In the genomic region with DNA sequence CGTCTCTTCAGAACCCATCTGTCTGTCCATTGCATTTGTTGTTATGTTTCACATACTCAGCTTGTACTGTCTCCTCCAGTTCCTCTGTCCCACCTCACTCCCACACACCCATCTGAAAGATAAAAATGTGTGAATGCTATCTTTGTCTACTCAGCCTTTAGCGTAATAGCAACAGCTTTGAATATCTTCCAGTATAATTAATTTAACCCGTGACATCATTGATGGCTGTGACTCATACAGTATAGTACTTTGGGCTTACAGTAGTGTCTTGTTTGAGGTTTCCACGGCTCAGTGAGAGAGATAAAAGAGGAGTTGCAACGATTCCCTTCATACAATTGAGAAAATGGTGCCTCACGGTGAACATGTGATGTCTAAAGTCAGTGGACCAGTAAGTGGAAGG, we compare ENCODE assay signal across 24 mouse cellular contexts.
DNase-seq lines count a peak whose midpoint lies in the region; ATAC-seq and TF ChIP-seq lines count a peak whose summit lies in the region.
"Had no signal": no experiment of that assay in that cellular context is flagged by ENCODE, and none has a peak within 500 bp of the region (broad histone marks: within the 10 kb centered on the region; RNA-seq: fewer than 3 reads in every experiment).

No protein-coding gene starts in this region.

- ATAC-seq in intestine, embryonic 15.5 days: peak; percentile 66
- ATAC-seq: hindbrain, embryonic 16.5 days had no signal

- H3K27me3 ChIP-seq in MEL (ENCODE audit: control insufficient read depth in 1 of 2, insufficient read depth in 2 of 2, low read length in 2 of 2): no peaks in the 10 kb centered on the region
- no peaks in the 10 kb centered on the region for H3K27me3 ChIP-seq in intestine, embryonic 15.5 days (replicated peaks)
- H3K27me3 ChIP-seq: embryonic facial prominence, embryonic 15.5 days; heart, embryonic 13.5 days; neural tube, embryonic 13.5 days had no signal

- no peak overlapping the region for H3K4me2 ChIP-seq in intestine, embryonic 15.5 days (replicated peaks)
- H3K4me2 ChIP-seq: embryonic facial prominence, embryonic 15.5 days; heart, embryonic 13.5 days; liver, embryonic 11.5 days; lung, embryonic 14.5 days; neural tube, embryonic 13.5 days had no signal

- no peaks in the 10 kb centered on the region for H3K79me2 ChIP-seq in MEL (ENCODE audit: control insufficient read depth, insufficient read depth, low read length, poor library complexity)

- peaks cover 0 to 14% of the 10 kb centered on the region in 2 experiments; a peak in 2 of 4 replicates for H3K4me1 ChIP-seq in MEL (ENCODE audit: control insufficient read depth in 1 of 2, insufficient read depth in 2 of 2, low read length in 2 of 2)
- no peaks in the 10 kb centered on the region for H3K4me1 ChIP-seq in intestine, embryonic 15.5 days (replicated peaks)
- H3K4me1 ChIP-seq: embryonic facial prominence, embryonic 15.5 days; forebrain, embryonic 10.5 days; heart, embryonic 13.5 days; midbrain, embryonic 10.5 days; neural tube, embryonic 13.5 days had no signal

- H3K4me3 ChIP-seq in MEL (ENCODE audit: control insufficient read depth in 1 of 2, insufficient read depth in 1 of 2, low read depth in 2 of 2, low read length in 2 of 2): no peak overlapping the region
- H3K4me3 ChIP-seq in intestine, embryonic 15.5 days (replicated peaks): no peak overlapping the region
- H3K4me3 ChIP-seq: embryonic facial prominence, embryonic 15.5 days; forebrain, embryonic 10.5 days; gastrocnemius, adult 2 months; heart, embryonic 13.5 days; midbrain, embryonic 10.5 days; neural tube, embryonic 13.5 days had no signal

- H3K27ac ChIP-seq in MEL (ENCODE audit: control insufficient read depth, low read depth, low read length): peak overlapping the region; percentile 2; the same call in 1 of the 2 replicates
- no peak overlapping the region for H3K27ac ChIP-seq in intestine, embryonic 15.5 days
- H3K27ac ChIP-seq: embryonic facial prominence, embryonic 15.5 days; forebrain, embryonic 10.5 days; gastrocnemius, adult 2 months; heart, embryonic 13.5 days; midbrain, embryonic 10.5 days; neural tube, embryonic 13.5 days had no signal

- TF ChIP-seq RAD21 in MEL (IDR thresholded peaks at IDR 0.05; ENCODE audit: low read depth, low read length): no peak

- peaks cover 0 to 9% of the 10 kb centered on the region in 2 experiments; a peak in 2 of 4 replicates for H3K36me3 ChIP-seq in MEL (ENCODE audit: control insufficient read depth in 1 of 2, insufficient read depth in 2 of 2, low read length in 2 of 2)
- no peaks in the 10 kb centered on the region for H3K36me3 ChIP-seq in intestine, embryonic 15.5 days
- H3K36me3 ChIP-seq: embryonic facial prominence, embryonic 15.5 days; forebrain, embryonic 10.5 days; heart, embryonic 13.5 days; midbrain, embryonic 10.5 days; neural tube, embryonic 13.5 days had no signal

- no peak for TF ChIP-seq CTCF in MEL (IDR thresholded peaks at IDR 0.05 in 2 of 3, conservative IDR thresholded peaks at IDR 0.05 in 1 of 3; ENCODE audit: control insufficient read depth in 1 of 3, insufficient read depth in 1 of 3, low read depth in 2 of 3, low read length in 3 of 3, poor library complexity in 1 of 3, severe bottlenecking in 1 of 3)

- no peak for TF ChIP-seq POLR2A in MEL (IDR thresholded peaks at IDR 0.05; ENCODE audit: control insufficient read depth in 1 of 2, insufficient read depth in 1 of 2, low read depth in 1 of 2, low read length in 2 of 2, poor library complexity in 1 of 2)

- DNase-seq in layer of hippocampus, adult 9-10 months (ENCODE audit: low spot score): peak; percentile 35
- no peak for DNase-seq in layer of hippocampus, postnatal 25 days (ENCODE audit: extremely low spot score in 1 of 2, low spot score in 1 of 2)
- peak; percentile 4 for DNase-seq in CD4-positive helper T cell, adult 2 months (ENCODE audit: low read depth, low spot score)
- DNase-seq in MEL (ENCODE audit: low read depth, low spot score): peak; percentile 72
- DNase-seq in embryo, embryonic 9.5 days (ENCODE audit: extremely low spot score): no peak
- DNase-seq in gastrocnemius, postnatal 25 days: no peak
- DNase-seq: adrenal gland, postnatal 10 days; cerebellum, adult 18-20 months; gastrocnemius, adult 2 months; heart, adult 11 months; heart, postnatal 36 days; kidney, adult 8-10 months; lung, embryonic 14.5 days; lung, postnatal 4 days; right cerebral cortex, postnatal 25 days; thymus, postnatal 36 days had no signal

- no peaks in the 10 kb centered on the region for H3K9me3 ChIP-seq in MEL (replicated peaks; ENCODE audit: insufficient read depth, low read length)
- H3K9me3 ChIP-seq in intestine, embryonic 15.5 days: no peaks in the 10 kb centered on the region
- H3K9me3 ChIP-seq: embryonic facial prominence, embryonic 15.5 days; forebrain, embryonic 10.5 days; heart, embryonic 13.5 days; midbrain, embryonic 10.5 days; neural tube, embryonic 13.5 days had no signal

- no peak overlapping the region for H3K9ac ChIP-seq in MEL (ENCODE audit: control insufficient read depth, low read depth, low read length, poor library complexity, severe bottlenecking)
- H3K9ac ChIP-seq in intestine, embryonic 15.5 days: no peak overlapping the region
- H3K9ac ChIP-seq: embryonic facial prominence, embryonic 15.5 days; heart, embryonic 13.5 days; lung, embryonic 14.5 days; neural tube, embryonic 13.5 days had no signal

- WGBS in intestine, embryonic 15.5 days: 67% methylated on average over 6 of the region's 6 CpGs

- TF ChIP-seq EP300 in MEL (IDR thresholded peaks at IDR 0.05; ENCODE audit: low read depth in 1 of 2, low read length in 2 of 2): peak; percentile 75 to 80; a peak in 3 of 4 replicates

TF ChIP-seq in MEL, 35 proteins besides CTCF, POLR2A, EP300 and RAD21:
- TF ChIP-seq POLR2AphosphoS5 (IDR thresholded peaks at IDR 0.05; ENCODE audit: borderline replicate concordance, low read depth, low read length): no peak
- no peak for TF ChIP-seq SIN3A (IDR thresholded peaks at IDR 0.05; ENCODE audit: low read length)
- TF ChIP-seq ETS1 (IDR thresholded peaks at IDR 0.05; ENCODE audit: low read depth, low read length): peak; percentile 92
- no peak for TF ChIP-seq KAT2A (conservative IDR thresholded peaks at IDR 0.05; ENCODE audit: low read depth, low read length)
- TF ChIP-seq GATA1 (IDR thresholded peaks at IDR 0.05; ENCODE audit: low read depth, low read length): peak; percentile 78
- peak; percentile 26; the same call in 1 of the 2 replicates for TF ChIP-seq TAL1 (IDR thresholded peaks at IDR 0.05; ENCODE audit: low read length)
- no peak for TF ChIP-seq MXI1 (IDR thresholded peaks at IDR 0.05; ENCODE audit: low read depth, low read length)
- peak; percentile 55; the same call in 1 of the 2 replicates for TF ChIP-seq TCF12 (IDR thresholded peaks at IDR 0.05; ENCODE audit: low read depth, low read length)
- TF ChIP-seq MAFK (IDR thresholded peaks at IDR 0.05; ENCODE audit: borderline replicate concordance, low read depth, low read length): 0 out of 2 replicates have a peak, but pooled peaks have one; percentile 46

Comparison
In these comparisons a context has a peak if more than half of its experiments do, and no peak if none do; other contexts are left out.
1. DNase-seq: peak in layer of hippocampus, adult 9-10 months (single experiment), CD4-positive helper T cell, adult 2 months (single experiment) and MEL (single experiment); none in layer of hippocampus, postnatal 25 days (0 of 2), embryo, embryonic 9.5 days (single experiment) and gastrocnemius, postnatal 25 days (single experiment).